Mouse (Mus musculus) left cerebral cortex, postnatal 4 days (tissue): ENCODE measurements at regions not wholly inside any gene's neighbourhood (a gene's known extent, or its start where the extent isn't known, plus 50 kb on each side); places are given as distances from the start of the nearest gene placed in this dataset. TPM values are rescaled to one million over a fixed set of nuclear protein-coding genes. Genes with fewer than 3 reads are reported as not detected.

ENCODE experiments used
- DNase-seq: peaks from one replicate; pipeline ENCODE4 v3.0.0-alpha.2; 2022
- intact Hi-C: fragments of 180-260 bp; cut with DNase I; formaldehyde crosslinking; loops from one replicate; pipeline ENCODE4 v1.15.1; 2025
- microRNA-seq: library from miRNA; unstranded; fragments of <30 nt; microRNA quantifications from one replicate; pipeline ENCODE4 v1.2.0, GENCODE M21; 2022

- intact Hi-C loops: no loop called here
- DNase-seq: no peak
These were observed 981.2 kb upstream of the Luzp2 start for GRCm38 (mm10) chr7:53854077-53854476.

GRCm38 (mm10) chr7:53872480-53873200 lies 962.7 kb upstream of the Luzp2 start:
- no peak for DNase-seq
- intact Hi-C loops: no loop called here

GRCm38 (mm10) chr7:53912992-53913391 lies 922.3 kb upstream of the Luzp2 start:
- intact Hi-C loops: no loop called here
- DNase-seq: no peak

GRCm38 (mm10) chr7:53955654-53956053 lies 879.6 kb upstream of the Luzp2 start:
- intact Hi-C loops: no loop called here
- no peak for DNase-seq

GRCm38 (mm10) chr7:53975480-53975879 lies 859.8 kb upstream of the Luzp2 start:
- intact Hi-C loops: no loop called here
- DNase-seq: no peak

- DNase-seq: no peak
These were observed 839.3 kb upstream of the Luzp2 start for GRCm38 (mm10) chr7:53995983-53996382.

GRCm38 (mm10) chr7:54008684-54009083 lies 826.6 kb upstream of the Luzp2 start:
- peak; percentile 14 for DNase-seq
- intact Hi-C loops: no loop called here

More at GRCm38 (mm10) chr7:53995983-53996382, 839.3 kb upstream of the Luzp2 start:
- intact Hi-C loops: no loop called here

Small RNA genes in the stretch of these regions (microRNA-seq; reads per million reads assigned to microRNA genes)
- gene Gm27921 (not detected), gene Mir6238 (not detected)
